Mouse (Mus musculus): ENCODE data around the gene Mdk. TPM values are rescaled to one million over a fixed set of nuclear protein-coding genes. Genes with fewer than 3 reads are reported as not detected.

Mdk gene
- total and polyA plus RNA-seq, 2 experiments from 2014 or later: 54.9 to 167 TPM

GRCm38 (mm10) chr2:91917096-91917495 lies 15.0 kb downstream of the Mdk start:
- 84% methylated on average over 7 of the region's 7 CpGs for WGBS
- Histone ChIP-seq H3K4me1 (ENCODE audit: insufficient read depth, low read length) (peaks cover 3% of the 10 kb centered on the region; the same call in 1 of the 2 replicates), H3K9me3 (ENCODE audit: low read length) (no peaks in the 10 kb centered on the region), H3K4me2 (ENCODE audit: low read depth, low read length) (no peak overlapping the region), H3K27ac (no peak overlapping the region), H3K4me3 (ENCODE audit: low read length) (no peak overlapping the region), H3K27me3 (ENCODE audit: insufficient read depth, low read length) (0 out of 2 replicates have a peak, but pooled peaks cover 1% of the 10 kb centered on the region), H3K9ac (replicated peaks; ENCODE audit: low read length) (no peak overlapping the region), H3K36me3 (ENCODE audit: insufficient read depth, low read length) (peaks cover 39% of the 10 kb centered on the region)
- no peak for ATAC-seq
- TF ChIP-seq CTCF (IDR thresholded peaks at IDR 0.05; ENCODE audit: low read depth): no peak
- no peak for DNase-seq (ENCODE audit: low spot score)

- Histone ChIP-seq H3K27ac (no peak overlapping the region), H3K36me3 (ENCODE audit: insufficient read depth, low read length) (peaks cover 44% of the 10 kb centered on the region), H3K4me2 (ENCODE audit: low read depth, low read length) (no peak overlapping the region), H3K9me3 (ENCODE audit: low read length) (no peaks in the 10 kb centered on the region), H3K9ac (replicated peaks; ENCODE audit: low read length) (no peak overlapping the region), H3K4me1 (ENCODE audit: insufficient read depth, low read length) (no peaks in the 10 kb centered on the region), H3K4me3 (ENCODE audit: low read length) (no peak overlapping the region), H3K27me3 (ENCODE audit: insufficient read depth, low read length) (no peaks in the 10 kb centered on the region)
- no peak for TF ChIP-seq CTCF (IDR thresholded peaks at IDR 0.05; ENCODE audit: low read depth)
- ATAC-seq (no peak), DNase-seq (ENCODE audit: low spot score) (no peak)
- 91% methylated on average over 7 of the region's 7 CpGs for WGBS
Measured at GRCm38 (mm10) chr2:91916346-91916977, 15.6 kb downstream of the Mdk start.

DNA sequence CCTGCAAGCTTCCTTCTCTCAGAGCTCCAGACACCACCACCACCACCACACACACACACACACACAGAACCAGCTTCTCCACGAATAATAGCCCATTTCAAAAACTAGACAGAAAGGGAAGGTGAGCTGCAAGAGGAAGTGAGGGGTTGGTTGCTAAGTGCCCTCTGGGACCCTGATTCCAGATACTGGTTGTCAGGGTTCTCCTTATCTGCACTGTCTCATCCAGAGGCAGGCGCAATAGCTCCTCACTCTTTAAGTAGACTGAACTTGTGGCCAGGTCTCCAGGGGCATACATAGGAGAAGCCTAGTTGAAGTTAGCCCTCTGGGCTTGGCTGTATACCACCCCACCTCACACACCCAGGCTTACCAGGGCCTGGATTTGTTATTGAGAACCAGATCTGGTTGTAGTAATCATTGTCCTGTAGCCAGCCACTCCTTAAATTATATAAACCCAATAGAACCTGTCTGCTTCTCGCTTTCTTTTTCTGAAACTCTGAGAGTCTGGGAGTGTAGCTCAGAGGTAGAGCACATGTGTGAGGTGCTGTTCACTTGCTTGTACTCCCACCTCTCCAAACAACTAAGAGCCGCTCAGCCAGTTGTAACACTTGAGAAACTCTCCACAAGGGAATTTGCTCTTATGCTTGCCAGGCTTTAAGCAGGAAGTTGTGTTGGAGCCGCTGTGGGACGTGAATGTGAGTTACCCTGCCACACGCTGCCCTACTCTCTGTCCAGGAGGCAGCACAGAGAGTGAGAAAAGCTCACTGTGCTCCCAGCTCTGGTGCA lies 18.6 kb downstream of the Mdk start:
- Histone ChIP-seq H3K27me3 (ENCODE audit: insufficient read depth, low read length) (no peaks in the 10 kb centered on the region), H3K9me3 (ENCODE audit: low read length) (no peaks in the 10 kb centered on the region), H3K4me1 (ENCODE audit: insufficient read depth, low read length) (no peaks in the 10 kb centered on the region), H3K9ac (replicated peaks; ENCODE audit: low read length) (no peak overlapping the region), H3K27ac (no peak overlapping the region), H3K36me3 (ENCODE audit: insufficient read depth, low read length) (peaks cover 55% of the 10 kb centered on the region), H3K4me2 (ENCODE audit: low read depth, low read length) (no peak overlapping the region), H3K4me3 (ENCODE audit: low read length) (no peak overlapping the region)
- 78% methylated on average over 7 of the region's 7 CpGs for WGBS
- DNase-seq (ENCODE audit: low spot score): no peak
- ATAC-seq: no peak
- TF ChIP-seq CTCF (IDR thresholded peaks at IDR 0.05; ENCODE audit: low read depth): no peak

- TF ChIP-seq CTCF (IDR thresholded peaks at IDR 0.05; ENCODE audit: low read depth): no peak
Measured at GRCm38 (mm10) chr2:91912616-91913015, 19.5 kb downstream of the Mdk start.

DNA sequence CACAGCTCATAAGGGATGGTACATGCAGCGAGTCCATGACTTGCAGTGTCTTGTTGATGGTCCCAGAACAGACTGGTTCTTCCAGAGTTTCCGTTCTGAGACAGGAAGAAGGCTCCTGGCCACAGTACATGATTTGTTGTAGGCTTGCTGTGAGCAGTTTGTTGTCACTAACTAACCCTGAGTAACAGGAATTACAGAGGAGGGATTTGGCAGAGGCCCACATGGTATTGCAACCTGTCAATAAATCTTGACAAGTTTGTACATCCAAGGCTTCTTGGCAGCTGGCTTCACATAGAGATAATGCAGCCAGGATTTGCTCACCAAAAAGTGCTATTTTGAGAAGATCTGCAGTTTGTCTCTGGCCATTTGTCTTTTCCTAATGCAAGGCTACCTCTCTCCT lies 26.0 kb downstream of the Mdk start:
- no peak for TF ChIP-seq CTCF (IDR thresholded peaks at IDR 0.05; ENCODE audit: low read depth)
- ATAC-seq (no peak), DNase-seq (ENCODE audit: low spot score) (no peak)
- no peak overlapping the region for H3K9ac ChIP-seq (replicated peaks; ENCODE audit: low read length)
- H3K4me2 ChIP-seq (ENCODE audit: low read depth, low read length): no peak overlapping the region
- WGBS: 87% methylated on average over 2 of the region's 2 CpGs
- H3K4me1 ChIP-seq (ENCODE audit: insufficient read depth, low read length): peaks cover 3% of the 10 kb centered on the region; the same call in 1 of the 2 replicates
- no peaks in the 10 kb centered on the region for H3K9me3 ChIP-seq (ENCODE audit: low read length)
- H3K36me3 ChIP-seq (ENCODE audit: insufficient read depth, low read length): peaks cover 10% of the 10 kb centered on the region
- H3K27me3 ChIP-seq (ENCODE audit: insufficient read depth, low read length): no peaks in the 10 kb centered on the region
- H3K4me3 ChIP-seq (ENCODE audit: low read length): no peak overlapping the region
- no peak overlapping the region for H3K27ac ChIP-seq

More at GRCm38 (mm10) chr2:91912616-91913015, 19.5 kb downstream of the Mdk start:
- H3K36me3 ChIP-seq (ENCODE audit: insufficient read depth, low read length): peaks cover 46% of the 10 kb centered on the region
- ATAC-seq (no peak), DNase-seq (ENCODE audit: low spot score) (no peak)
- no peaks in the 10 kb centered on the region for H3K27me3 ChIP-seq (ENCODE audit: insufficient read depth, low read length)
- no peaks in the 10 kb centered on the region for H3K4me1 ChIP-seq (ENCODE audit: insufficient read depth, low read length)
- H3K9me3 ChIP-seq (ENCODE audit: low read length): no peaks in the 10 kb centered on the region
- no peak overlapping the region for H3K27ac ChIP-seq
- 78% methylated on average over 3 of the region's 3 CpGs for WGBS
- no peak overlapping the region for H3K4me3 ChIP-seq (ENCODE audit: low read length)
- H3K4me2 ChIP-seq (ENCODE audit: low read depth, low read length): no peak overlapping the region
- no peak overlapping the region for H3K9ac ChIP-seq (replicated peaks; ENCODE audit: low read length)

DNA sequence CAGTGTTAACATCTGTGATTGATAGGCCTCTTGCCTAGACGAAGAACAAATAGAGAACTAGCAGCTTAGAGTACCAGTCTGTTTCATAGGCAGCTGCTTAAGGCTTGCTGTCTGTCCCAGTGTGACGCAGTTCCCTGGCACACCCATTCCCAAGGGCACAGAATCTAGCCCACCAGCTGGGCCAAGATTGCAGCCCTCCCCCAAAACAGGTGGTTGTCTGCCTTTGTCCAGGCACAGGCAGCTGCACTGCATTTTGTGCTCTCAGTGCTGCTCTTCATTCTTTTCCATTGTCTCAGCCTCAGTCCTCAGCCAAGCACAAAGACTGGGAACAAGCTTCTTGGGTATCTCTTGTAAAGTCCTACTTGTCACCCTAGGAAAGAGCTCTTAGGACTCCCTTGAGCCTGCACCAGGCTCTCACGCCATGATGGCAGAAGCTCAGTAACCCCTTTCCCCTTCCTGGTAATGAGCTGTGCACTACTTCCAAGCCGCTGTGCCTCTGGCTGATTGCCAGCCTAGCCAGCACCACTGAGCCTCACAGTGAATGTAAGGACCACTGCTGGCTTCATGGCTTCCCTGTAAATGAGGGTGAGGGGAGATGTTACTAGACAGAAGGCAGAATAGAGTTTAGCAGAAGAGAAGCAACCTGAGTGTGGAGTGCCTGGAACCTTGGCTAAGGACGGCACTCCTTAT lies 27.3 kb downstream of the Mdk start:
- Histone ChIP-seq H3K36me3 (ENCODE audit: insufficient read depth, low read length) (no peaks in the 10 kb centered on the region; the same call in 1 of the 2 replicates), H3K4me1 (ENCODE audit: insufficient read depth, low read length) (peaks cover 3% of the 10 kb centered on the region; the same call in 1 of the 2 replicates), H3K27ac (peak overlapping the region; percentile 64; the same call in 1 of the 2 replicates), H3K27me3 (ENCODE audit: insufficient read depth, low read length) (no peaks in the 10 kb centered on the region), H3K4me3 (ENCODE audit: low read length) (no peak overlapping the region), H3K9ac (replicated peaks; ENCODE audit: low read length) (no peak overlapping the region), H3K4me2 (ENCODE audit: low read depth, low read length) (no peak overlapping the region), H3K9me3 (ENCODE audit: low read length) (no peaks in the 10 kb centered on the region)
- 26% methylated on average over 5 of the region's 5 CpGs for WGBS
- peak; percentile 68 for ATAC-seq
- DNase-seq (ENCODE audit: low spot score): peak; percentile 46
- TF ChIP-seq CTCF (IDR thresholded peaks at IDR 0.05; ENCODE audit: low read depth): no peak

Measured in hindbrain, postnatal 0 days (tissue).